Mouse (Mus musculus) spleen, adult 10 weeks (tissue): ENCODE data around the gene Nme1. TPM values are rescaled to one million over a fixed set of nuclear protein-coding genes. Genes with fewer than 3 reads are reported as not detected.

Source experiments
- polyA plus RNA-seq: library from polyadenylated mRNA; stranded (reverse); fragments of 350-450 nt; fragmentation: Illumina TruSeq; extraction: RNeasy Lipid Tissue Mini Kit (QIAGEN cat#74804); gene quantifications from one replicate; pipeline ENCODE4 v1.2.3, GENCODE M21; 2015; ENCODE audit warnings: low replicate concordance; ENCODE audit not compliant: insufficient read depth

Gene Nme1
- 69.4 TPM for polyA plus RNA-seq

DNA sequence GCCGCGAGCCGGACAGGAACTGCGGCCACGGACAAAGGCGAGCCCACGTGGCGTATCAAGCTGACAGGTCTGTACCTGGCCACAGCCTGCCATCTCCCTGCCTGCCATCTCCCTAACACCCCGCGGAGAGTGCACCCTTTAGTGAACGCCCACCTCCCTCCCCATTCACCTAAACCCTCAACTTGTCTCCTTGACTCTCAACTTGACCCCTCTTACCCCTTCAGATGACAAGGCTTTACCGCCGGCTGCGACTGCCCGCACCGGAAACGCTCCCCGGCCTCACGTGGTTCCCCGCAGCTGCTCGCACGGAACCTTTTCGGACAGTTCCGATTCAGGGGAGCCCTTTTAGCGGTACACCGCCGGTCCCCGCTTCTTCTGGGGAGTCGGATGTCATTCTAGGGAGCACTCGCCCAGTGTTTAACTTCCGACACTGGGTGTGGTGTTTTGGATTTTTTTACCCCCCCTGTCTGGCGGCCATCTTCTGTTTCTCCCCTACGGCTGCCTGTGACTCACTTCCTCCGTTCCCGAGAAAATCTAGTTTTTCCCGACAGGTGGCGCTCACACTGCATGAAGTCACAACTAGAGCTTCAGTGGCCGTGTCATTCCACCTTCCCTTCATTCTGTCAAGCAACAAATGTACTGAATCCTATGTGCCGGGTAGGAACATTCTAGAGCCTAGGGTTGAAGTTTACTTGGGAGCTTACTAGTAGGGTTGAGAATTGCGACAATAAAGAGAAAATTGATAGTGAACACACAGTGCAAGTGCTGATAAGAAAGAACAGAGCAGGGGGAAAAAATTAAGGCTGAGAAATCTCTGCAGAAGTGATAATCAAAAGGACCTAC, at the start of gene Nme1, which contains the start of gene Gm20390:
Gene Nme1, minus strand, starts transcription at position 517 of the 843 bp plus-strand sequence.
Gene Gm20390, minus strand, starts transcription at position 289 of the 843 bp plus-strand sequence.

DNA sequence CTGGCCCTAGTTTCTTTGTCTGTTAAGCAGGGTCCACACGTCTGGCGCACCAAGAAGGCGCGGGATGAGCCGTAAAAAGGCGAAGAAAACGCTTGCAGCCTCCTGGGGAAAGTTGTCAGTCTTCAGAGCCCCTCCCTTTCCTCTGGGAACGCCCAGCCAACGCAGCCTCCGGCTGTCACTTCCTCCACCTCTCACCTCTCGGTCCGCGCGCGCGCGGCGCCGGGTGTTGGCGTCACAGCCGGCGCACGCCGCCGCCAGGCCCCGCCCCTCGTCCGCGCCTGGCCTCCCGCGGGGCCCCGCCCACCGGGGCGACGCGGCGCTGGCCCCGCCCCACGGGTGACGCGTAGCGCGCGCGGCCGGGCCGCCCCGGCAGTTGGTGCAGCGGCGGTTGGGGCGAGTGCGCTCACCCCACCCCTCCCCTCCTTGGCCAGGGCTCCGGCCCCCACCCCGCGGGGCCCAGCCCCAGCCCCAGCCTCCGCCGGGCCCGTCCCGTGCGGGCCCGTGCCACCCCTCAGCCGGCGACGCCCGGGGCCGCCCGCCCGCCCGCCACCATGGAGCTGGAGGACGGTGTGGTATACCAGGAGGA, 27.5 kb upstream of the Nme1 start, which contains the start of gene Spag9:
Gene Spag9, plus strand, starts transcription at position 372 of the 586 bp plus-strand sequence.

DNA sequence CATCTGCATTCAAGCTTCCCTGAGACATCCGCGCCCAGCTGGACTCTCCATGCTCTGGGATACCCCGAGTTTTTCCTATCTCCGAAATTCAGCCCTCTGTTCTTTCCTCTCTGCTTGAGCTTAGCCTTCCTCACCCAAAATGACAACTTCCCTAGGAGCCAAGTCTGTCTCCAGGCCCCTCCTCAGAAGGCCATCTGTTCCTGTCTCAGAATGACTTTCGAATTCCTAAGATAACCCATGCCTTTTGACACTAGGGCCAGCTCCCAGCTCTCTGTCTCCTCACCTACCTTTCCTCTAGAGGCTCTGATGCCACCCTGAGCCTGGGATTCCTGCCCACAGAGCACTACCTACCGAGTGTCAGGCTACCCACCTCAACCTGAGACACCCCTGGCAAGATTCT, 12.2 kb downstream of the Nme1 start, which contains the start of gene Nme2:
Gene Nme2, minus strand, starts transcription at position 101 of the 400 bp plus-strand sequence.

Other genes with a start within 250 kb of the Nme1 start
- 41.1 TPM for gene Utp18, start 82.8 kb downstream of the Nme1 start, polyA plus RNA-seq
- gene Mbtd1, start 82.7 kb downstream of the Nme1 start, polyA plus RNA-seq, result 63.4 TPM
- 269 TPM for gene Nme2, start 12.3 kb downstream of the Nme1 start, polyA plus RNA-seq
- gene Gm20390, start 228 bp downstream of the Nme1 start, polyA plus RNA-seq, result not detected
- 92.0 TPM for gene Spag9, start 27.6 kb upstream of the Nme1 start, polyA plus RNA-seq
- 16.8 TPM for gene Tob1, start 242.9 kb upstream of the Nme1 start, polyA plus RNA-seq